Mouse (Mus musculus): ENCODE results near the gene Vangl2.

The Vangl2 gene

DNA sequence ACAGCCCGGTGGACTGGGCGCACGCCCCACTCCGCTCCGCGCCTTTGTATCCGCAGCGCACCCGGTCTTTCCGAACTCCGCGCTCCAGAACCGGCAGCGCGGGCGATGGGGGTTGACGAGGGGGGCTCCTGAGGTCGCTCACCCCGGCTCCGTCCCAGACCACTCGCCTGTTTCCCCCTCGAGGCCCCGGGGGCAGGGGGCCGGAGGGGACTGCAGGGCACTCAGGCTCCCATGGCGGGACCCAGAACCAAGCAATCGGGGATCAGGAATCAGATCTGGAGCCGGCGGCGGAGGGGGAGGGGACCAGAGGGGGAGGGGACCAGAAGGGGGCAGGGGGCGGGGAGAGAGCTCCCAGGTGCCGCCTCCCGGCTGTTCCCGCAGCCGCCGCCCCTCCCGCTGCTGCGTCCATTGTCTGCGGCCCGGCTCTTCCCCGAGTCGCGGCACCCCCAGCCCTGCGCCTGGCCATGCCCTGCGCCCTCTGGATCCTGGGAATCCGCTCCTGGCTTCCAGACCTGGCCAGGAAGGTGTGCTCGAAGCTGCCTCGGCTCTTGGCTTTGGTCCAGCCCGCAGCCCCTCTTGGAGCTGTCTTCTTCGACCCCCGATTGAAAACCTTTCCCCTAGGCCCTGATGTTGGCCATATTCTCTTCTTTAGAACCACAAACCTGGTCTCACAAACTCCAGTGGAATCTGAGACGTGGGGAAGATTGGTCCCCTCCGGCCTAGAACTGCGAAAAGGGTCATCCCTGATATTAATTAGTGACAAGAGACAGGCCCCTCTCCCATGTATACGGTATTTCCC is 1.0 kb downstream of the Vangl2 start:
- peak; percentile 97 for DNase-seq

GRCm38 (mm10) chr1:172026201-172026901 is 1.9 kb downstream of the Vangl2 start:
- DNase-seq: peak; percentile 60 to 68

DNA sequence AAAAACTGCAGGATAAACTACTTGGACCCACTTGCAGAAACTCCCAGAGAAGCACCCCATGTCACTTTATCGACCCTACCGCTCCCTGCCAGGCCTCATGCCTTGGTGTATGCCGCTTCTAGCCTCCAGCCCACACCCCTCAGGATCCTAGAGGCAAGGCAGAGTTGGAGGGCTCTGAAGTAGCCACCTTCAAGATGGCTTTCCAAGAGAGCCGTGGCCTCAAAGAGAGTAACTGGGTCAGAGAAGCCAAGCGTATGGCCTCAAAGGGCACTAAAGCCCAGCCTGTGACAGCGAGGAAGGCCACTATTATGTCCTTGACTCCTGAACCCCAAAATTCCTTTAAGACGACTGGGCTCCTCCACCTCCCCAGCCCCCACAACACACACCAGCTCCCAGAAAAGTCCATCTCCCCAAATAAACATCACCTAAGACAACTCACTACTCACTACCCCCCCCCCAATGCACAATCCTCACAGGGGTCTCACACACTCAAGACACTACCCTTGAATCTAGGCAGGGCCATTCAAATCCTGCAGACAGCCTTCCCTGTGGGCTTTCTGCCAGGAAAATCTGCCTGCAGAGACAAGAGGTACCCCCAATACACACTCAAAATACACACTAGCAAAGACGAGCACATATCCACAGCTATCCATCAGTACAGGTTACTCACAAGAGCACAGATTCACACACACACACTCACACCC is 2.9 kb downstream of the Vangl2 start:
- no peak for DNase-seq

GRCm38 (mm10) chr1:172024140-172024895 is 3.9 kb downstream of the Vangl2 start:
- no peak for DNase-seq

DNA sequence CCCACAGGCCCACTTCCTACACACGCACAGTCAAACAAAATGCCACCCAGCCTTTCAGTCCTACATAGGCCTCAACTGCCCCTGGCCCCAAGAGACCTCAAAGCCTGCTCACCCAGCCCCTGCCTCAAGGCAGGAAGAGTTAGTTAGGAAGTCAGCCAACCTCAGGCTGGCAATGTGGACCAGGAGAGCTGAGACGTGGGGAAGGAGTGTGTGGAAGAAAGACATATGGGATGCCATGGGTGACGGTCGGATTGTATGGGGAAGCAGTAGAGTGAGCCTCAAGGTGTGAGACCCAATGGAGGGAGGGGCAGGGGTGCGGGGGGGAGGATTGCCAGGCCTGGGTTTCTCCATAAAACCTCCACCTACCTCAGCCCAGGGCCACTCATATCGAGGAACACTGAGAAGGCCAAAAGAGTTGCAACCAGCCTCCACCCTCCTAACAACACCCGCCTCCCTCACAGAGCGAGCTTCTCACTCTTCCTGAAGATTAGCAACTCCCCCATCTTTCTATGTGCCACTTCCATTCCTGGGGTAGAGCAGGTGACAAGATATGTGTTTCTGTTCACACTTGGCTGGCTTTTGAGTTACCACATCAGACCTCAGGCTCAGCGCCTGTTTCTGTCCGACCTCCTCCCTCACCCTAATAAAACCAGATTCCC is 8.3 kb downstream of the Vangl2 start:
- no peak for DNase-seq

GRCm38 (mm10) chr1:172019339-172019738 is 8.9 kb downstream of the Vangl2 start:
- DNase-seq: no peak

DNA sequence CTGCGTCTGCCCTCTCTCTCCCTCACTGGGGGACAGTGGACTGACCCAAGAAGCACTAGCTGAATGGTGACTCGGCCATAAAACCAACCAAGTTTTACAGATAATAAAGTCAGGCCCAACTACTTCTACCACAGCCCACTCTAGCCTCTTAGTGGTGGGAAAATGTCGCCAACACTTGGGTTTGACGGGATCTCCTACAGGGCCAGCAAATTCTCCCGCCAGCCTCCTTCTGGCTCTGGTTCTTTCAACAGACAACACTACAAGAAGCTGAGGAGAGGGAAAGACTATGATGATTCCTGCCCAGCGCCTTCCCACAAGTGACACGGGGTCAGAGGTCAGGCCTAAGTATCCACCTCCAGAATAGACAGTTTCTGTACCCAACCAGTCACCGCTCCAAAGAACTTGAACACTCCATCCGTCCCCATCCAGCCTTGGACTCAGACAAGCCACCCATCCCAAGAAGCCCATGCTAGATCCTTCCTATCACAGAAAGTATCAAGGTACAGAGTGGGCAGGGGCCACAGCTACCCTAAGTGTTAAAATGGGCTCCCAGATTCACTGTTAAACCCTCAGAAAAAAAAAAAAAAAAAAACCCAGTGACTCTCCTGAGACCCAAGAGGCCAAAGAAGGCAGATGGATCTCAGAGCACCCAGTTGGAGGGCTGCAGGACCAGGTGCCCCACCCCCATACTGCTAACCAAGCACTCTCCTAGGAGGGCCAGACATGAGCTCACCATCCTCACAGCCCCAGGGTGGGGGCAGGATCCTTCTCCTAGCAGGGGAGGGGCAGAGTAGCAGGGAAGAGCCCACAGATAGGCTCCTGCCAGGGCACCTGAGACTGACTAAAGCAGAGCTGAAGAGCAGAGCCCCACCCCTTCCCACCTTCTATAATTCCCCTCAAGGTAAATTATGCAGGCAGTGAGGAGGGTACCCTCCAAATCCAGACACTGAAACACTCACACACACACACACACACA is 9.6 kb downstream of the Vangl2 start:
- no peak for DNase-seq

- no peak for DNase-seq
Observed at GRCm38 (mm10) chr1:172017517-172018070, 10.7 kb downstream of the Vangl2 start.

- DNase-seq: peak in 1 of 2 experiments; percentile 33
Observed at GRCm38 (mm10) chr1:172016660-172017516, 11.4 kb downstream of the Vangl2 start.

GRCm38 (mm10) chr1:172016031-172016430 is 12.2 kb downstream of the Vangl2 start:
- no peak for DNase-seq

DNA sequence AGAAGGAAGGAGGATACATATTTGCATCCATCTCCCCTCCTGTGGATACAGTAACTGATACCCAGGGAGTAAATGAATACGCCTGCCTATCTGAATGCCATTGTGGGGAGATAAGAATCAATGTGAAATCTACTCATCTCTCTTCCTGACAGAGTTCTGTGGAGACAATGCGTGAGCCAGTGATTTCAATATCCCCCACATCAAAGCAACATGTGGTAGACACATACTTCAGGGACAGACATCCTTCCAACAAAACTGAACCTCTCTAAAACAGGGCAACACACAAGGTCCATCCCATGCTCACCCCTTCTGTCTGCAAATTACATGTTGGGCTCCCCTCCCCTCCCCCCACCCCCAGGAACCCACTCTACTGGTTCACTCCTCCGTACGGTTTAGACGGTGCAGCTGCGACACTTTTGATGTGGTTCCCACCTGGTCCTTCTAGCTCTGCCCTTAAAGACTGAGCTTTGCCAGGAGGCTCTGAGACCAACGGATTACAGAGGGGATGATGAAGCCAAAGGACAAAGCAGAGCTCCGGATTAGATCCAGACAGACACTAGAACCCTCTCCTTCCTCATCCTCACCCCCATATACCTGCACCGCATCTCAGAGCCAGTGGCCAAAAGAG is 12.8 kb downstream of the Vangl2 start:
- no peak for DNase-seq

GRCm38 (mm10) chr1:172014771-172015170 is 13.5 kb downstream of the Vangl2 start:
- DNase-seq: no peak

- DNase-seq: peak; percentile 84 to 87
Observed at GRCm38 (mm10) chr1:172012030-172012429, 16.2 kb downstream of the Vangl2 start.

GRCm38 (mm10) chr1:172010042-172010824 is 18.0 kb downstream of the Vangl2 start:
- DNase-seq: no peak

DNA sequence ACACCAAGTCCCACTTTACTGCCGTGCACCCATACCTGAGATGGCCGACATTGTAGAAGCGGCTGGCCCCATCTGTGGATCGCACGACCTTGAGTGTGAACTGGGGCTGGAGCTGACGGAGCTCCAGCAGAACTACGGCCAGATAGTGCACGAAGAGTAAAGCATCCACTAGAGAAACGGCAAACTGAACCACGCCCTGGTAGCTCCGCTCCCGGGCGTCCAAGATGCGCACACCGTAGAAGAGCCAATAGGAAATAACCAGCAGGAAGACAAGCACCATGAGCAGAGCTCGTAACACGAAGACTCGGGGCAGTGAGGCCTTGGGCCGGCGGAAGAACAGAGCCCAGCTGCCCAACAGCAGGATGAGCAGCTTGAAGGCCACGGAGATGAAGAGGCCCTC is 18.8 kb downstream of the Vangl2 start:
- no peak for DNase-seq

GRCm38 (mm10) chr1:172008351-172008750 is 19.9 kb downstream of the Vangl2 start:
- no peak for DNase-seq

DNA sequence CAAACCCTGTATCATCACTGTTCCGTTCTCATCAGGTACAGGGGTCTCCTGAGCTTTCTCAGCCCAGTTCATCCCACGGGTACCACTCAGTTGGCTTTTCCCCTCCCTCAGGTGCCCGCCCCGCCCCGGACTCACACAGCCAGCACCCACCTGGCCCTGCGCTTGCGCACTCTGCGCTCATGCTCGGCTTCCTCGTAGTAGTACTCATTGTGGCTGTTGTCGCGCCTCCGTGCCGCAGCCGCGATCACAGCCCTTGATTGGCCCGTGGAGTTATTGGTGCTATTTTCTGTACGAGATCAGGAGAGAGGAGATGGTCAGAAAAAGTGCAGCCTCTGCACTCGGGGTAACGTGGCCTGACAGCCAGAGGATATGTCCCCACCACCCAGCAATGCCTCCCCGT is 20.5 kb downstream of the Vangl2 start:
- DNase-seq: no peak

- no peak for DNase-seq
Observed at GRCm38 (mm10) chr1:172001665-172002064, 26.6 kb downstream of the Vangl2 start.
